Mouse (Mus musculus) liver, adult 2 months (tissue): Measurements from ENCODE around the gene Ralb.

Experiments used
- CTCF ChIP-seq: fragments of 200-500 bp; IDR thresholded peaks from 2 replicates; pipeline ENCODE4 v1.5.1; 2011; ENCODE audit warnings: low read depth, low read length, control low read depth
- POLR2A ChIP-seq: fragments of 200-500 bp; IDR thresholded peaks from 2 replicates; pipeline ENCODE4 v1.6.1; 2011; ENCODE audit warnings: low read length, control low read depth; ENCODE audit not compliant: insufficient read depth; ENCODE audit errors: extremely low read depth

- no peak for TF ChIP-seq CTCF
- no peak for TF ChIP-seq POLR2A
Observed at GRCm38 (mm10) chr1:119499456-119499855, 5.1 kb downstream of the Ralb start.
